Comparison of ENCODE assay signal across 7 mouse cellular contexts in the genomic region with DNA sequence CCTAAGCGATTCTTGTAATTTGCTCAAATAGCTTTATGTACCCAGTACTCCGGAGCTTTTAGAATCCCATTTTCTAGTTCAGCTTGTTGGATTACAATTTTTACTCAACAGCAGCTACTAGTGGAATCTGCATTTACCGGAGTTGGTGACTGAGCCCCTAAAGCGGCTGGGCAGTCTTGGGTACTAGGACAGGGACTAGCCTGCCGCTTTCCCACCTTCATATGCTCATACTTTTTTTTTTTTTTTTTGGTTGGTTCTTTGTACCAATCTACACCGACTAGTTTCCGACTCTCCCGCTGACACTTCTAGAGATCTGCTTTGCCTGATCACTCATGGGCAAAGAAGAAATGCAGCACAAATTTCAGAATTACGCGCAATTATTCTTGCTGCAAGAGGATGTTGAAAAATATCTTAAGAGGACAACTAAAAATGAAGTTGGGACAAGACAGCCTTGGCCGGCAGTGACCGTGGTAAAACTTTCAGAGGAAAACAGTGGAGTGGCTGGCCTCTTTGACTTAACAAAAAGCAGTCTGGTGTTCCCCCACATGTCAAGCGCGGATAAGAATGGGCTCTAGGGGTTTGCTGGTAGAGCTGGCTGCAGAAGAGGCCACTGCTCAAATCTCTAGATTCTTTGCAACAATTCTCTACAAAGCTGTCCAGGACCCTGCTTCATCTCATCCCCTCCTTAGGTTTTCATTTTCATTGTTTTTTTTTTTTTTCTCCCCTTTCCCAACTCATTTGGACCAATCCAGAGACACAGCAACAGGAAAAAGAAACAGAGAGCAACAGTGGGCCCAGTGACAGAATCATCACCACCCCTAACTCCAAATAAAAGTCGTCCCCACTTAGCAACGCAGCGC. TPM values are rescaled to one million over a fixed set of nuclear protein-coding genes. Genes with fewer than 3 reads are reported as not detected.
A peak's percentile ranks its signal among the peaks of the same experiment; 100 is the strongest.
DNase-seq lines count a peak whose midpoint lies in the region; ATAC-seq and TF ChIP-seq lines count a peak whose summit lies in the region.

No protein-coding gene starts in this region.

- 0 out of 2 replicates have a peak, but pooled peaks cover 1% of the 10 kb centered on the region for H3K4me1 ChIP-seq in forebrain, postnatal 0 days (ENCODE audit: insufficient read depth)
- 0 out of 2 replicates have a peak, but pooled peaks cover 5% of the 10 kb centered on the region for H3K4me1 ChIP-seq in intestine, embryonic 16.5 days (ENCODE audit: control insufficient read depth, insufficient read depth, low read length)
- H3K4me1 ChIP-seq in stomach, postnatal 0 days (replicated peaks; ENCODE audit: control insufficient read depth, insufficient read depth) = no peaks in the 10 kb centered on the region

- no peaks in the 10 kb centered on the region for H3K9me3 ChIP-seq in forebrain, postnatal 0 days (ENCODE audit: low read length)
- H3K9me3 ChIP-seq in intestine, embryonic 16.5 days (ENCODE audit: control insufficient read depth, low read length) = no peaks in the 10 kb centered on the region
- no peaks in the 10 kb centered on the region for H3K9me3 ChIP-seq in stomach, postnatal 0 days (ENCODE audit: control insufficient read depth, low read length)

- H3K27me3 ChIP-seq in forebrain, postnatal 0 days (ENCODE audit: insufficient read depth, low read length) = peaks cover 14% of the 10 kb centered on the region
- H3K27me3 ChIP-seq in intestine, embryonic 16.5 days (replicated peaks; ENCODE audit: control insufficient read depth, insufficient read depth, low read length) = no peaks in the 10 kb centered on the region
- H3K27me3 ChIP-seq in stomach, postnatal 0 days (ENCODE audit: control insufficient read depth, insufficient read depth, low read length) = no peaks in the 10 kb centered on the region

- TF ChIP-seq EP300 in stomach, postnatal 0 days (optimal IDR thresholded peaks at IDR 0.05) = no peak

- H3K4me2 ChIP-seq in forebrain, postnatal 0 days (ENCODE audit: low read depth) = peak overlapping the region; percentile 4; the same call in 1 of the 2 replicates
- H3K4me2 ChIP-seq in intestine, embryonic 16.5 days (ENCODE audit: low read depth, low read length) = peak overlapping the region; percentile 83
- peak overlapping the region; percentile 92 for H3K4me2 ChIP-seq in stomach, postnatal 0 days (replicated peaks; ENCODE audit: low read depth)

- no peaks in the 10 kb centered on the region for H3K36me3 ChIP-seq in forebrain, postnatal 0 days (ENCODE audit: insufficient read depth)
- H3K36me3 ChIP-seq in intestine, embryonic 16.5 days (ENCODE audit: control insufficient read depth, insufficient read depth, low read length) = 0 out of 2 replicates have a peak, but pooled peaks cover 3% of the 10 kb centered on the region
- H3K36me3 ChIP-seq in stomach, postnatal 0 days (ENCODE audit: control insufficient read depth, insufficient read depth, low read length) = peaks cover 12% of the 10 kb centered on the region; the same call in 1 of the 2 replicates

- no peak overlapping the region for H3K9ac ChIP-seq in forebrain, postnatal 0 days
- H3K9ac ChIP-seq in intestine, embryonic 16.5 days (ENCODE audit: low read depth, low read length) = peak overlapping the region; percentile 77
- peak overlapping the region; percentile 74 for H3K9ac ChIP-seq in stomach, postnatal 0 days (ENCODE audit: low read length)

- no peak overlapping the region for H3K4me3 ChIP-seq in forebrain, postnatal 0 days (ENCODE audit: low read depth, low read length)
- peak overlapping the region; percentile 44 for H3K4me3 ChIP-seq in intestine, embryonic 16.5 days (ENCODE audit: low read length)
- H3K4me3 ChIP-seq in stomach, postnatal 0 days (ENCODE audit: low read depth, low read length) = peak overlapping the region; percentile 47

- TF ChIP-seq CTCF in forebrain, postnatal 0 days (IDR thresholded peaks at IDR 0.05; ENCODE audit: low read depth) = no peak
- TF ChIP-seq CTCF in stomach, postnatal 0 days (IDR thresholded peaks at IDR 0.05; ENCODE audit: low read depth) = no peak

- no peak overlapping the region for H3K27ac ChIP-seq in forebrain, postnatal 0 days (ENCODE audit: low read depth, low read length)
- H3K27ac ChIP-seq in intestine, embryonic 16.5 days (ENCODE audit: low read length) = peak overlapping the region; percentile 81
- peak overlapping the region; percentile 85 for H3K27ac ChIP-seq in stomach, postnatal 0 days (replicated peaks)

- 47% methylated on average over 17 of the region's 17 CpGs for WGBS in forebrain, postnatal 0 days
- 38% methylated on average over 17 of the region's 17 CpGs for WGBS in intestine, embryonic 16.5 days
- 27% methylated on average over 17 of the region's 17 CpGs for WGBS in stomach, postnatal 0 days

- ATAC-seq in forebrain, postnatal 0 days = no peak
- no peak for ATAC-seq in intestine, embryonic 16.5 days
- ATAC-seq in stomach, postnatal 0 days (ENCODE audit: low FRiP score, low TSS enrichment) = no peak

- peak; percentile 54 for DNase-seq in retina, embryonic 14.5 days (ENCODE audit: low spot score)
- DNase-seq in retina, postnatal 1 day = no peak
- DNase-seq in forebrain, postnatal 0 days = no peak
- DNase-seq in stomach, postnatal 0 days (ENCODE audit: low spot score) = no peak
- no peak for DNase-seq in thymus, postnatal 4 days
- DNase-seq in testis, postnatal 14 days (ENCODE audit: low spot score) = no peak

RNA-seq across cellular contexts. Expression of gene Meis1, which starts 9.0 kb away (rescaled TPM):
- total RNA-seq in forebrain, postnatal 0 days (2014; rRNA removed) = 15.8 and 16.9 TPM in 2 replicates
- polyA plus RNA-seq in forebrain, postnatal 0 days (2015; fragmentation: Nextera tagmentation; extraction: Ambion mirVana) = 11.4 and 12.5 TPM in 2 replicates
- polyA plus RNA-seq in intestine, embryonic 16.5 days (2015; fragmentation: Nextera tagmentation; extraction: Ambion mirVana) = 76.1 and 84.7 TPM in 2 replicates
- 48.5 and 50.2 TPM in 2 replicates for polyA plus RNA-seq in stomach, postnatal 0 days (2015; fragmentation: Nextera tagmentation; extraction: Ambion mirVana)

Comparison
In these comparisons a context has a peak if more than half of its experiments do, and no peak if none do; other contexts are left out.
1. H3K4me2 ChIP-seq: peak in every context shown above with its lines; median percentile 92 in stomach, postnatal 0 days; 83 in intestine, embryonic 16.5 days; 4 in forebrain, postnatal 0 days.